Mouse (Mus musculus) ovary, postnatal 14 days (tissue): Measurements from ENCODE around the gene Zbp1.

Experiments used
- DNase-seq: peaks from one replicate; pipeline ENCODE4 v3.0.0; 2022; ENCODE audit warnings: low spot score

Zbp1 gene

GRCm38 (mm10) chr2:173246688-173247087 lies 28.0 kb upstream of the Zbp1 start:
- DNase-seq, result no peak

GRCm38 (mm10) chr2:173245258-173245657 lies 26.5 kb upstream of the Zbp1 start:
- DNase-seq, result no peak

GRCm38 (mm10) chr2:173244108-173244507 lies 25.4 kb upstream of the Zbp1 start:
- DNase-seq, result no peak

- no peak for DNase-seq
These were observed 24.9 kb upstream of the Zbp1 start for GRCm38 (mm10) chr2:173243616-173244015.

GRCm38 (mm10) chr2:173242874-173243273 lies 24.2 kb upstream of the Zbp1 start:
- DNase-seq, result no peak

- DNase-seq, result no peak
These were observed 22.0 kb upstream of the Zbp1 start for GRCm38 (mm10) chr2:173240738-173241137.

GRCm38 (mm10) chr2:173238522-173238921 lies 19.8 kb upstream of the Zbp1 start:
- no peak for DNase-seq

- DNase-seq, result no peak
These were observed 17.0 kb upstream of the Zbp1 start for GRCm38 (mm10) chr2:173235435-173236332.

- DNase-seq, result no peak
These were observed 14.0 kb upstream of the Zbp1 start for GRCm38 (mm10) chr2:173232766-173233099.

- no peak for DNase-seq
These were observed 13.5 kb upstream of the Zbp1 start for GRCm38 (mm10) chr2:173232065-173232765.

- DNase-seq, result peak; percentile 92
These were observed 11.0 kb upstream of the Zbp1 start for GRCm38 (mm10) chr2:173229578-173230224.

- DNase-seq, result no peak
These were observed 9.8 kb upstream of the Zbp1 start for GRCm38 (mm10) chr2:173228567-173228966.

- DNase-seq, result no peak
These were observed 8.1 kb upstream of the Zbp1 start for GRCm38 (mm10) chr2:173226792-173227191.

GRCm38 (mm10) chr2:173225906-173226305 lies 7.2 kb upstream of the Zbp1 start:
- DNase-seq, result no peak

GRCm38 (mm10) chr2:173224832-173225231 lies 6.1 kb upstream of the Zbp1 start:
- DNase-seq, result no peak

GRCm38 (mm10) chr2:173224097-173224496 lies 5.4 kb upstream of the Zbp1 start:
- DNase-seq, result no peak

GRCm38 (mm10) chr2:173223496-173223895 lies 4.8 kb upstream of the Zbp1 start:
- DNase-seq, result no peak

- no peak for DNase-seq
These were observed 2.0 kb upstream of the Zbp1 start for GRCm38 (mm10) chr2:173220754-173221153.

- no peak for DNase-seq
These were observed 682 bp upstream of the Zbp1 start for GRCm38 (mm10) chr2:173219256-173219954.

- DNase-seq, result no peak
These were observed 912 bp downstream of the Zbp1 start for GRCm38 (mm10) chr2:173217763-173218258.

- no peak for DNase-seq
These were observed 1.5 kb downstream of the Zbp1 start for GRCm38 (mm10) chr2:173217246-173217645.

GRCm38 (mm10) chr2:173216840-173217239 lies 1.9 kb downstream of the Zbp1 start:
- no peak for DNase-seq
